Comparison of ENCODE assay signal across 8 mouse cellular contexts in the genomic region with DNA sequence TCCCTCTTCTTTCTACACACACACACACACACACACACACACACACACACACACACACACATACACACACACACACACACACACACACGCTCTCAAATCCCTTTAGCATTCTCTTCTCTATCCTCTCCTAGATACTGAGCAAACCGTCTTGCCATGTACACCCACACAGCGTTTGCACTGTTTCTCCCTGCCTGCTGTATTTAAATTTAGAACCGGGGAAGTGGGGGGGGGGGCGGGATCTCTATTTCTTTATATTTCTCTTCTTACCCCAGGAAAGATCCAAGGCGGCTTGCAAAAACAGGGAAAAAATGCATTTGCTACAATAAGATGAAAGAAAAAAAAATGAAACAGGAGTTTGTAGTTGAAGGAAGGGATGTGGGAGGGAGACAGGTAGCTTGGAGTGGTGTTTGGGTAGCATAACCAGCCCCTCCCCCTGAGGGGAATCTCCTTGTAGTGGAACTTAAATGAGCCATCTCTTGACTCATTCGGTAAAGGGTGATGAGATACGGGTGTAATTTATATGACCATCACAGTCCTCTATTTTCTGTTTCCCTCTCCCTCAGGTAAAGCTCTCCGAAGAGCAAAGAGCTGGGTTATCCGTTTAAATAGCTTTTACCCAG. TPM values are rescaled to one million over a fixed set of nuclear protein-coding genes. Genes with fewer than 3 reads are reported as not detected.
A peak's percentile ranks its signal among the peaks of the same experiment; 100 is the strongest.
DNase-seq lines count a peak whose midpoint lies in the region; ATAC-seq and TF ChIP-seq lines count a peak whose summit lies in the region.

No protein-coding gene starts in this region.

- H3K36me3 ChIP-seq in hindbrain, embryonic 11.5 days (ENCODE audit: control insufficient read depth, insufficient read depth, low read length): no peaks in the 10 kb centered on the region
- no peaks in the 10 kb centered on the region for H3K36me3 ChIP-seq in midbrain, embryonic 15.5 days (replicated peaks)

- 20% methylated on average over 9 of the region's 10 CpGs for WGBS in hindbrain, embryonic 11.5 days
- WGBS in midbrain, embryonic 15.5 days: 5% methylated on average over 10 of the region's 10 CpGs

- H3K9me3 ChIP-seq in hindbrain, embryonic 11.5 days (ENCODE audit: control insufficient read depth, low read length): no peaks in the 10 kb centered on the region
- no peaks in the 10 kb centered on the region for H3K9me3 ChIP-seq in midbrain, embryonic 15.5 days

- intact Hi-C loops in heart, postnatal 25 days (cut with DNase I): no loop called here

- no peaks in the 10 kb centered on the region for H3K27me3 ChIP-seq in hindbrain, embryonic 11.5 days (ENCODE audit: control insufficient read depth, insufficient read depth, low read length)
- H3K27me3 ChIP-seq in midbrain, embryonic 15.5 days (replicated peaks): no peaks in the 10 kb centered on the region

- H3K27ac ChIP-seq in layer of hippocampus, adult 2 months: peak overlapping the region; percentile 100
- H3K27ac ChIP-seq in hindbrain, embryonic 11.5 days (ENCODE audit: low read depth, low read length): no peak overlapping the region
- H3K27ac ChIP-seq in midbrain, embryonic 15.5 days: peak overlapping the region; percentile 100

- DNase-seq in layer of hippocampus, adult 2 months (ENCODE audit: low spot score in 2 of 2): peak; percentile 41 to 46
- no peak for DNase-seq in layer of hippocampus, postnatal 36 days
- peak; percentile 32 for DNase-seq in cerebellum, adult 8-10 months
- DNase-seq in hindbrain, embryonic 11.5 days (ENCODE audit: low spot score): peak; percentile 27
- DNase-seq in testis, postnatal 10 days (ENCODE audit: low spot score): no peak
- DNase-seq in heart, postnatal 25 days (ENCODE audit: low spot score): no peak

- H3K4me3 ChIP-seq in layer of hippocampus, adult 2 months: peak overlapping the region; percentile 97
- H3K4me3 ChIP-seq in hindbrain, embryonic 11.5 days (ENCODE audit: low read depth, low read length): peak overlapping the region; percentile 74
- H3K4me3 ChIP-seq in midbrain, embryonic 15.5 days: peak overlapping the region; percentile 94

- ATAC-seq in hindbrain, embryonic 11.5 days (ENCODE audit: low FRiP score): peak; percentile 34; the same call in 1 of the 2 replicates
- peak; percentile 70 for ATAC-seq in midbrain, embryonic 15.5 days (replicated peaks)
- no peak for ATAC-seq in granulocyte monocyte progenitor cell, adult 5-6 weeks (replicated peaks; ENCODE audit: poor library complexity, severe bottlenecking)

- no peaks in the 10 kb centered on the region for H3K4me1 ChIP-seq in hindbrain, embryonic 11.5 days (replicated peaks; ENCODE audit: control insufficient read depth, insufficient read depth, low read length)
- peaks cover 29% of the 10 kb centered on the region for H3K4me1 ChIP-seq in midbrain, embryonic 15.5 days

- H3K9ac ChIP-seq in hindbrain, embryonic 11.5 days (ENCODE audit: low read depth, low read length): peak overlapping the region; percentile 96
- peak overlapping the region; percentile 100 for H3K9ac ChIP-seq in midbrain, embryonic 15.5 days

- no peak for TF ChIP-seq CTCF in layer of hippocampus, adult 2 months (conservative IDR thresholded peaks at IDR 0.05)

- H3K4me2 ChIP-seq in hindbrain, embryonic 11.5 days (replicated peaks; ENCODE audit: low read depth, low read length): peak overlapping the region; percentile 69
- H3K4me2 ChIP-seq in midbrain, embryonic 15.5 days: peak overlapping the region; percentile 54

RNA-seq across cellular contexts. Expression of a gene that starts 0.9 kb away (rescaled TPM):
- 100 to 1,000 TPM; 196 to 206 TPM for total RNA-seq in layer of hippocampus, adult 2 months (2021)
- 100 to 1,000 TPM; 191 to 210 TPM for total RNA-seq in layer of hippocampus, postnatal 36 days (2021)
- polyA plus RNA-seq in hindbrain, embryonic 11.5 days (2014; fragmentation: Nextera tagmentation; extraction: Ambion mirVana): 42.7 and 48.6 TPM in 2 replicates
- polyA plus RNA-seq in midbrain, embryonic 15.5 days (2015; fragmentation: Nextera tagmentation; extraction: Ambion mirVana): 75.9 and 82.2 TPM in 2 replicates
- not detected in 2 replicates for total RNA-seq in granulocyte monocyte progenitor cell, adult 5-6 weeks (2014; fragmentation: Nextera tagmentation)
- not detected in 2 replicates for total RNA-seq in granulocyte monocyte progenitor cell, adult 5-6 weeks (2017)
- total RNA-seq in heart, postnatal 25 days (2021): 1 to 10 TPM in 1 of 2 experiments, under 1 TPM in 1; 0.81 to 1.4 TPM

Comparison
In these comparisons a context has a peak if more than half of its experiments do, and no peak if none do; other contexts are left out.
1. DNase-seq: peak in layer of hippocampus, adult 2 months (2 of 2), cerebellum, adult 8-10 months (single experiment) and hindbrain, embryonic 11.5 days (single experiment); none in layer of hippocampus, postnatal 36 days (0 of 2), testis, postnatal 10 days (single experiment) and heart, postnatal 25 days (single experiment).
2. RNA of a gene that starts 0.9 kb away (total RNA-seq): 191 to 210 TPM in layer of hippocampus, postnatal 36 days and 196 to 206 TPM in layer of hippocampus, adult 2 months; 0.81 to 1.4 TPM in heart, postnatal 25 days and not detected in granulocyte monocyte progenitor cell, adult 5-6 weeks; every median in the first group is over 10 times any median in the second.
3. Peak in every context shown above with its lines, with median percentiles within 50 percentile points of each other: H3K4me3 ChIP-seq.